Mouse (Mus musculus) right cerebral cortex, adult 18-20 months (tissue): ENCODE results near the gene Nlrp9a.
"Not testable (repeated sequence)": the region's sequence is repeated elsewhere in the genome, so short reads cannot be mapped to it uniquely, and the experiment has no call there.

Experiments used
- DNase-seq: peaks from one replicate; pipeline ENCODE4 v3.0.0; 2022; ENCODE audit warnings: mixed read lengths

Nlrp9a gene

DNA sequence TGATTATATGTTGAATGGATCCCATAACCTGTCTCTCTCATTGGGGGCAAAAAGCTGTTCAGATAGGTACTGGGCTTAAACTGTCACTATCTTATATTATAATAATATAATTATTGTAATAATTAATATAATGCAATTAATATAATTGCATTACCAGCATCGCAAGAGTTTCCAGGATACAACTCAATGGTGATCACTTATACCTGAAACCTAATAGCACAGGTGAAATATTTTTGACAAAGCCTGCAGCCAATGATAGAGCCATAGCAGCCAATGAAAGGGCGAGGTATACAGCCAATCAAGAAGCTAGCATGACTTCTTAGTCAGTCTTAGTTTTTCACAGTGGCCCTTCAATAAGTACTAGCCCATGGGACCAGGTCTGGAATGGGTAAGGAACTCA lies at the start of gene Nlrp9a:
Nlrp9a (plus strand) TSS at position 301 of the 400 bp plus-strand sequence.
- DNase-seq = not testable (repeated sequence)

DNA sequence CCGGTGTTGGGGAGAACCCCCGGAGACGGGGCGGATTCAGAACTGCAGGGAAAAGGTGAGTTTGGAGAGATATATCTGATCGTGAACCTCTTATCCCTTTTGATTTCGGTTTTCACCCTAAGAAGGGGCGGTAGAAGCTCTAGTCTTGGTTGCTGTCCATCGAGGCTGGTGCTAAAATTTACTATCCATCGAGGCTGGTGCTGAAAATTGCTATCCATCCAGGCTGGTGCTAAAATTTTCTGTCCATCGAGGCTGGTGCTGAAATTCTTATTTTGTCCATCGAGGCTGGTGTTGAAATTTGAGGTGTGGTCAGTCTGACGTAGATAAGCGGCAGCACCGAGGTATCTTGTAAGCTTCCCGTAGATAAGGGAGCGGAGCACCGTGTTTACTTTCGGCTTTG lies 45.3 kb upstream of the Nlrp9a start:
- DNase-seq = not testable (repeated sequence)

DNA sequence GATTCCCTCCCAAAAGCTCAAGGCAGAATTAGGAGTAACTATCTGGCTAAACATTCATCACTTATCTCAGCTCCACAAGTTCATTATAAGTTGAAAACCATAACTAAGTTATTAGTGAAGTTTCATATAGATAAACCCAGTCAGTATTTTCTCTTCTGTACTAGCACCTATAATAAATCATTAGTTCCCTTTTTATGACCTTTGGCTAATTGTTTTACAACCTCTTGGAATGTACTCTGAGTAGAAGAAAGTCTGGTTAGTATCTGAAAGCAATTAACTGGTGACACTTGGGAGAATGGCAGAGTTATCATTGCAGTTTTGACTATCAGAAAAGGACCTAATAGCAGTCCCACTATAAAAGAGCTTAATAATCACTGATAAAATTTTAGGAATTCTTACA lies 54.3 kb downstream of the Nlrp9a start:
- DNase-seq = no peak

DNA sequence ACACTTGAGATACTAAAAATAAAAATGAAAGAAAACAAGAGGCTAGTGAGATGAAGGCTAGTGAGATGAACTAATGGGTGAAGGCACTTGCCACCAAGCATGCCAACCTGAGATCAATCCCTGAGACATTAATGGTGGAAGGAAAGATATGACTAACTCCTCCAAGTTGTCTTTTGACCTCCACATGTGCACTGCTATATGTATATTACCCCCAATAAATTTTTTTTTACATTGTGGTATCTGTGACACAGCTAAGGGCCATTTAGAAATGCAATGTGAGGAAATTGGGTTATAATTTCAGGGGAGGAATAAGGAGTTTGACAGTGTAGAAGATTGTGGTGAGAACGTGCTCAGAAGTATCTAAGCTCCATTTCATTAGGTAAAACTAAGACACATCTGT lies 55.0 kb downstream of the Nlrp9a start:
- no peak for DNase-seq

DNA sequence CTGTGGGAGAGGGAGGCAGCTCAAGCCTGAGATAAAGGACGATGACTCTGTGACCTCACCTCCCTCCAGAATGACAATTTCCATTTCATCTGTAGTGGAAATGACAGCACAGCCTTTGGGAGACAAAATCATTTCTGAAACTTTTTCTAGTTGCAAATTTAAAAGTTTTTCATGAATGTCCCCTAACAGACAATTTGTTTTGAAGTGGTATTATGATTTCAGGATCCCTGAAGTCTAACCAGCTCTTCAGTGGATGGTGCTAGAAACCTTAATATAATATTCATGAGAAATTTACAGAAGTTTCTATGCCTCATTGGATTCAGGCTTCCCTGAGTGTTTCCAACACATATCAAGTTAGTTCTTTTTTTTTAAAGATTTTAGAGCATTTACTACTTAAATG lies 83.5 kb downstream of the Nlrp9a start, which contains the start of gene Vmn1r185:
Vmn1r185 (minus strand) TSS at position 101 of the 400 bp plus-strand sequence.
- DNase-seq = not testable (repeated sequence)
